Mouse (Mus musculus) liver, embryonic 11.5 days (tissue): ENCODE measurements around the gene Birc5. TPM values are rescaled to one million over a fixed set of nuclear protein-coding genes. Genes with fewer than 3 reads are reported as not detected.

Source experiments
- ATAC-seq: fragments of 200-750 bp; cut with Nextera tagmentation; replicated peaks from 2 replicates; pipeline ENCODE4 v1.8.0; 2017; ENCODE audit warnings: moderate number of reproducible peaks, mild to moderate bottlenecking, moderate TSS enrichment, moderate library complexity; ENCODE audit not compliant: low FRiP score
- DNase-seq: peaks from one replicate; pipeline ENCODE4 v3.0.0-alpha.2; 2017; ENCODE audit warnings: low spot score
- H3K27ac ChIP-seq: fragments of 300-500 bp; sonication (generic); 2 replicates; pipeline ENCODE4 v1.5.1; 2014; ENCODE audit warnings: mild to moderate bottlenecking, low read depth, low read length, control low read depth
- H3K27me3 ChIP-seq: fragments of 300-500 bp; sonication (generic); replicated peaks from 2 replicates; pipeline ENCODE4 v1.6.1; 2014; ENCODE audit warnings: low read length, mixed read lengths; ENCODE audit not compliant: control insufficient read depth, insufficient read depth
- H3K36me3 ChIP-seq: fragments of 300-500 bp; sonication (generic); 2 replicates; pipeline ENCODE4 v1.6.1; 2014; ENCODE audit warnings: mild to moderate bottlenecking, low read length, moderate library complexity, mixed read lengths; ENCODE audit not compliant: control insufficient read depth, insufficient read depth
- H3K4me1 ChIP-seq: fragments of 300-500 bp; sonication (generic); replicated peaks from 2 replicates; pipeline ENCODE4 v1.6.1; 2014; ENCODE audit warnings: low read length, mixed read lengths; ENCODE audit not compliant: control insufficient read depth, insufficient read depth
- H3K4me2 ChIP-seq: fragments of 300-500 bp; sonication (generic); 2 replicates; pipeline ENCODE4 v1.6.1; 2014; ENCODE audit warnings: mild to moderate bottlenecking, control low read depth, moderate library complexity
- H3K4me3 ChIP-seq: fragments of 300-500 bp; sonication (generic); 2 replicates; pipeline ENCODE4 v1.5.1; 2014; ENCODE audit warnings: low read depth, low read length, control low read depth
- H3K9ac ChIP-seq: fragments of 300-500 bp; sonication (generic); 2 replicates; pipeline ENCODE4 v1.6.1; 2014; ENCODE audit warnings: low read depth, low read length, control low read depth
- H3K9me3 ChIP-seq: fragments of 300-500 bp; sonication (generic); 2 replicates; pipeline ENCODE4 v1.6.1; 2016; ENCODE audit warnings: low read length, inconsistent platforms, mixed read lengths; ENCODE audit not compliant: control insufficient read depth
- WGBS: fragments of 180-500 bp; shearing (Covaris S2); extraction: QIAGEN DNeasy Blood & Tissue Kit; methylation state at CpG from one replicate; pipeline ENCODE4 v1.1.7; 2014; 5-methylcytosine and 5-hydroxymethylcytosine counted together
- polyA plus RNA-seq: library from polyadenylated mRNA; unstranded; fragments of >200 nt; fragmentation: Nextera tagmentation; extraction: Ambion mirVana; gene quantifications from 2 replicates; pipeline ENCODE4 v1.2.1, GENCODE M21; 2014

Birc5 gene
- polyA plus RNA-seq, 1 experiment from 2014 or later = 440 TPM

GRCm38 (mm10) chr11:117879676-117880075, 30.6 kb downstream of the Birc5 start:
- DNase-seq = no peak
- Histone ChIP-seq H3K27me3 (no peaks in the 10 kb centered on the region; the same call in 1 of the 2 replicates), H3K36me3 (no peaks in the 10 kb centered on the region), H3K27ac (no peak overlapping the region; the same call in 1 of the 2 replicates), H3K4me3 (no peak overlapping the region), H3K4me2 (no peak overlapping the region), H3K9ac (no peak overlapping the region), H3K4me1 (peaks cover 46% of the 10 kb centered on the region), H3K9me3 (no peaks in the 10 kb centered on the region)
- 74% methylated on average over 6 of the region's 6 CpGs for WGBS
- no peak for ATAC-seq

GRCm38 (mm10) chr11:117880336-117880976, 31.4 kb downstream of the Birc5 start:
- Histone ChIP-seq H3K9ac (no peak overlapping the region), H3K4me1 (peaks cover 42% of the 10 kb centered on the region), H3K36me3 (no peaks in the 10 kb centered on the region), H3K27me3 (no peaks in the 10 kb centered on the region; the same call in 1 of the 2 replicates), H3K4me2 (no peak overlapping the region), H3K9me3 (no peaks in the 10 kb centered on the region), H3K4me3 (no peak overlapping the region), H3K27ac (no peak overlapping the region)
- no peak for ATAC-seq
- no peak for DNase-seq
- 81% methylated on average over 9 of the region's 9 CpGs for WGBS

GRCm38 (mm10) chr11:117880977-117881358, 31.9 kb downstream of the Birc5 start:
- Histone ChIP-seq H3K4me1 (peaks cover 37% of the 10 kb centered on the region), H3K4me3 (no peak overlapping the region), H3K4me2 (no peak overlapping the region), H3K27ac (no peak overlapping the region), H3K9me3 (no peaks in the 10 kb centered on the region), H3K9ac (no peak overlapping the region), H3K36me3 (no peaks in the 10 kb centered on the region), H3K27me3 (no peaks in the 10 kb centered on the region; the same call in 1 of the 2 replicates)
- DNase-seq (no peak), ATAC-seq (no peak)
- 71% methylated on average over 6 of the region's 6 CpGs for WGBS

GRCm38 (mm10) chr11:117881787-117882186, 32.7 kb downstream of the Birc5 start:
- no peaks in the 10 kb centered on the region for H3K9me3 ChIP-seq

GRCm38 (mm10) chr11:117882208-117882607, 33.2 kb downstream of the Birc5 start:
- Histone ChIP-seq H3K36me3 (no peaks in the 10 kb centered on the region), H3K27ac (no peak overlapping the region), H3K9me3 (no peaks in the 10 kb centered on the region), H3K9ac (no peak overlapping the region), H3K27me3 (no peaks in the 10 kb centered on the region; the same call in 1 of the 2 replicates), H3K4me3 (no peak overlapping the region), H3K4me1 (peaks cover 33% of the 10 kb centered on the region), H3K4me2 (no peak overlapping the region)
- WGBS = 70% methylated on average over 1 of the region's 1 CpGs
- DNase-seq (no peak), ATAC-seq (no peak)

More at GRCm38 (mm10) chr11:117881787-117882186, 32.7 kb downstream of the Birc5 start:
- Histone ChIP-seq H3K9ac (no peak overlapping the region), H3K4me1 (peaks cover 35% of the 10 kb centered on the region), H3K27ac (peak overlapping the region; percentile 59; the same call in 1 of the 2 replicates), H3K4me3 (no peak overlapping the region), H3K4me2 (no peak overlapping the region), H3K36me3 (no peaks in the 10 kb centered on the region), H3K27me3 (no peaks in the 10 kb centered on the region; the same call in 1 of the 2 replicates)
- no peak for DNase-seq
- no peak for ATAC-seq
- 9% methylated on average over 8 of the region's 8 CpGs for WGBS

GRCm38 (mm10) chr11:117886000-117886399, 36.9 kb downstream of the Birc5 start:
- Histone ChIP-seq H3K27ac (0 out of 2 replicates have a peak overlapping the region, but pooled peaks have one; percentile 13), H3K27me3 (peaks cover 28% of the 10 kb centered on the region), H3K4me1 (peaks cover 35% of the 10 kb centered on the region), H3K36me3 (no peaks in the 10 kb centered on the region), H3K9ac (no peak overlapping the region), H3K4me2 (no peak overlapping the region), H3K4me3 (no peak overlapping the region), H3K9me3 (no peaks in the 10 kb centered on the region)
- 46% methylated on average over 5 of the region's 5 CpGs for WGBS
- DNase-seq (no peak), ATAC-seq (no peak)

- Histone ChIP-seq H3K9ac (no peak overlapping the region), H3K27me3 (peaks cover 28% of the 10 kb centered on the region), H3K36me3 (no peaks in the 10 kb centered on the region), H3K9me3 (no peaks in the 10 kb centered on the region), H3K4me1 (peaks cover 22% of the 10 kb centered on the region), H3K4me2 (peak overlapping the region; percentile 56), H3K27ac (no peak overlapping the region), H3K4me3 (no peak overlapping the region; the same call in 1 of the 2 replicates)
- ATAC-seq (no peak), DNase-seq (no peak)
- 33% methylated on average over 20 of the region's 20 CpGs for WGBS
Observed at GRCm38 (mm10) chr11:117888168-117888852, 39.3 kb downstream of the Birc5 start.

GRCm38 (mm10) chr11:117888853-117889822, 40.1 kb downstream of the Birc5 start:
- no peaks in the 10 kb centered on the region for H3K9me3 ChIP-seq
- peaks cover 28% of the 10 kb centered on the region for H3K27me3 ChIP-seq
- H3K4me3 ChIP-seq = peak overlapping the region; percentile 22
- ATAC-seq (no peak), DNase-seq (no peak)
- peaks cover 22% of the 10 kb centered on the region for H3K4me1 ChIP-seq
- WGBS = 22% methylated on average over 33 of the region's 33 CpGs
- no peaks in the 10 kb centered on the region for H3K36me3 ChIP-seq
- H3K9ac ChIP-seq = 0 out of 2 replicates have a peak overlapping the region, but pooled peaks have one; percentile 5
- peak overlapping the region; percentile 56 for H3K4me2 ChIP-seq
- peak overlapping the region; percentile 45; the same call in 1 of the 2 replicates for H3K27ac ChIP-seq
